In genomic region chr6:107350503-107350902, GRCm38 (mm10) we compare ENCODE assay signal across 9 mouse cellular contexts.
"Had no signal": no experiment of that assay in that cellular context is flagged by ENCODE, and none has a peak within 500 bp of the region (broad histone marks: within the 10 kb centered on the region; RNA-seq: fewer than 3 reads in every experiment).

No protein-coding gene starts in this region.

- H3K27ac ChIP-seq: limb, embryonic 13.5 days; liver, embryonic 14.5 days; midbrain, embryonic 12.5 days; neural tube, embryonic 12.5 days; stomach, postnatal 0 days had no signal

- H3K27me3 ChIP-seq: limb, embryonic 13.5 days; midbrain, embryonic 12.5 days; neural tube, embryonic 12.5 days had no signal

- H3K4me1 ChIP-seq: limb, embryonic 13.5 days; midbrain, embryonic 12.5 days; neural tube, embryonic 12.5 days had no signal

- H3K9ac ChIP-seq: limb, embryonic 13.5 days; liver, embryonic 14.5 days; midbrain, embryonic 12.5 days; neural tube, embryonic 12.5 days had no signal

- H3K4me3 ChIP-seq: limb, embryonic 13.5 days; midbrain, embryonic 12.5 days; myocyte; neural tube, embryonic 12.5 days had no signal

- H3K36me3 ChIP-seq: limb, embryonic 13.5 days; midbrain, embryonic 12.5 days; neural tube, embryonic 12.5 days had no signal

- H3K4me2 ChIP-seq: limb, embryonic 13.5 days; midbrain, embryonic 12.5 days; neural tube, embryonic 12.5 days had no signal

- H3K9me3 ChIP-seq: limb, embryonic 13.5 days; midbrain, embryonic 12.5 days; neural tube, embryonic 12.5 days had no signal

- DNase-seq: kidney, postnatal 25 days; lung, adult 18-20 months; thymus, postnatal 4 days had no signal
